17 mouse cellular contexts compared by ENCODE assay signal in genomic region chr10:41393555-41393954, GRCm38 (mm10). TPM values are rescaled to one million over a fixed set of nuclear protein-coding genes. Genes with fewer than 3 reads are reported as not detected.
DNase-seq lines count a peak whose midpoint lies in the region; ATAC-seq and TF ChIP-seq lines count a peak whose summit lies in the region.
"Had no signal": no experiment of that assay in that cellular context is flagged by ENCODE, and none has a peak within 500 bp of the region (broad histone marks: within the 10 kb centered on the region; RNA-seq: fewer than 3 reads in every experiment).

No protein-coding gene starts in this region.

- no peak overlapping the region for H3K9ac ChIP-seq in kidney, postnatal 0 days (ENCODE audit: low read depth, low read length)
- H3K9ac ChIP-seq: embryonic facial prominence, embryonic 13.5 days; heart, embryonic 12.5 days; hindbrain, embryonic 14.5 days; kidney, embryonic 15.5 days had no signal

- H3K9me3 ChIP-seq in kidney, postnatal 0 days (replicated peaks; ENCODE audit: low read length): no peaks in the 10 kb centered on the region
- H3K9me3 ChIP-seq: embryonic facial prominence, embryonic 13.5 days; heart, embryonic 12.5 days; kidney, embryonic 15.5 days had no signal

- no peak for ATAC-seq in kidney, postnatal 0 days (replicated peaks; ENCODE audit: low FRiP score, low read depth)
- no peak for ATAC-seq in erythroid progenitor cell, adult 5-6 weeks (replicated peaks; ENCODE audit: low FRiP score, poor library complexity, severe bottlenecking)
- ATAC-seq: forebrain, embryonic 16.5 days had no signal

- no peaks in the 10 kb centered on the region for H3K4me1 ChIP-seq in kidney, postnatal 0 days (replicated peaks; ENCODE audit: insufficient read depth, low read length)
- H3K4me1 ChIP-seq: embryonic facial prominence, embryonic 13.5 days; kidney, embryonic 15.5 days had no signal

- H3K4me2 ChIP-seq in kidney, postnatal 0 days (ENCODE audit: low read length): no peak overlapping the region
- H3K4me2 ChIP-seq: embryonic facial prominence, embryonic 13.5 days; heart, embryonic 12.5 days; hindbrain, embryonic 14.5 days; kidney, embryonic 15.5 days had no signal

- H3K27me3 ChIP-seq in kidney, postnatal 0 days (ENCODE audit: insufficient read depth, low read length): no peaks in the 10 kb centered on the region
- H3K27me3 ChIP-seq: embryonic facial prominence, embryonic 13.5 days; heart, embryonic 12.5 days; kidney, embryonic 15.5 days had no signal

- no peak for TF ChIP-seq POLR2A in brain, embryonic 14.5 days (IDR thresholded peaks at IDR 0.05; ENCODE audit: borderline replicate concordance, extremely low read depth, insufficient read depth, insufficient read length, poor library complexity, severe bottlenecking)

- peak; percentile 53 for TF ChIP-seq CTCF in kidney, postnatal 0 days (IDR thresholded peaks at IDR 0.05; ENCODE audit: low read depth)
- no peak; the same call in 1 of the 2 replicates for TF ChIP-seq CTCF in brain, embryonic 14.5 days (IDR thresholded peaks at IDR 0.05; ENCODE audit: borderline replicate concordance, extremely low read depth, insufficient read depth, insufficient read length)

- H3K36me3 ChIP-seq in kidney, postnatal 0 days (ENCODE audit: insufficient read depth, low read length): no peaks in the 10 kb centered on the region
- H3K36me3 ChIP-seq: embryonic facial prominence, embryonic 13.5 days; heart, embryonic 12.5 days; kidney, embryonic 15.5 days had no signal

- no peak overlapping the region for H3K27ac ChIP-seq in kidney, postnatal 0 days
- H3K27ac ChIP-seq: embryonic facial prominence, embryonic 13.5 days; hindbrain, embryonic 14.5 days; kidney, embryonic 15.5 days had no signal

- DNase-seq in embryo, embryonic 11 days: peak; percentile 17
- DNase-seq in embryo, embryonic 9.5 days (ENCODE audit: extremely low spot score): no peak
- peak; percentile 35 for DNase-seq in kidney, postnatal 0 days (ENCODE audit: low spot score)
- DNase-seq in kidney, adult 18-20 months: no peak
- peak; percentile 28 for DNase-seq in 416B (ENCODE audit: low read depth)
- peak; percentile 3 for DNase-seq in brain, embryonic 14.5 days (ENCODE audit: low read depth)
- DNase-seq in thymus, postnatal 14 days: no peak
- DNase-seq: adrenal gland, adult 2 months; cerebellum, adult 11 months; layer of hippocampus, postnatal 36 days; thymus, postnatal 36 days had no signal

- no peak overlapping the region for H3K4me3 ChIP-seq in kidney, postnatal 0 days (replicated peaks; ENCODE audit: low read depth, low read length)
- H3K4me3 ChIP-seq: embryonic facial prominence, embryonic 13.5 days; heart, embryonic 12.5 days; kidney, embryonic 15.5 days had no signal

- WGBS in kidney, postnatal 0 days: 55% methylated on average over 2 of the region's 2 CpGs

RNA-seq across cellular contexts. Expression of gene Zbtb24, which starts 56.6 kb away (rescaled TPM):
- polyA plus RNA-seq in kidney, postnatal 0 days (2015; fragmentation: Nextera tagmentation; extraction: Ambion mirVana): 16.9 and 18.4 TPM in 2 replicates
- polyA plus RNA-seq in brain, embryonic 14.5 days (2012; rRNA removed): 23.0 and 23.1 TPM in 2 replicates
- total RNA-seq in erythroid progenitor cell, adult 5-6 weeks (2015; ENCODE audit: low replicate concordance): 5.9 and 10.8 TPM in 2 replicates
- 10.8 and 15.2 TPM in 2 replicates for total RNA-seq in erythroid progenitor cell, adult 5-6 weeks (2017; ENCODE audit: low replicate concordance)

Comparison
In these comparisons a context has a peak if more than half of its experiments do, and no peak if none do; other contexts are left out.
1. DNase-seq: peak in embryo, embryonic 11 days (single experiment), kidney, postnatal 0 days (single experiment), 416B (single experiment) and brain, embryonic 14.5 days (single experiment); none in embryo, embryonic 9.5 days (single experiment), kidney, adult 18-20 months (single experiment) and thymus, postnatal 14 days (single experiment).